Mouse (Mus musculus) MEL (cell line): ENCODE results near the gene Alox5ap. TPM values are rescaled to one million over a fixed set of nuclear protein-coding genes. Genes with fewer than 3 reads are reported as not detected.
A peak's percentile ranks its signal among the peaks of the same experiment; 100 is the strongest.

Experiments used
- DNase-seq: peaks from one replicate; pipeline ENCODE4 v3.0.0; 2011; ENCODE audit warnings: low read depth, low spot score
- H3K27ac ChIP-seq: 2 replicates; pipeline ENCODE4 v1.5.1; 2012; ENCODE audit warnings: low read depth, mild to moderate bottlenecking, control low read depth, low read length, moderate library complexity; ENCODE audit not compliant: control insufficient read depth
- H3K27me3 ChIP-seq, 2 experiments: fragments of 150-350 bp in 1 of 2; sonication (generic) in 1 of 2; 2 replicates each; pipeline ENCODE4 v1.6.1; 2012; ENCODE audit warnings: low read length in 2 of 2, mild to moderate bottlenecking in 2 of 2, improper control_type of control experiment in 1 of 2, moderate library complexity in 1 of 2; ENCODE audit not compliant: insufficient read depth in 2 of 2, control insufficient read depth in 1 of 2
- H3K36me3 ChIP-seq, 2 experiments: 2 replicates each; pipeline ENCODE4 v1.6.1; 2012 to 2014; ENCODE audit warnings: low read length in 2 of 2, improper control_type of control experiment in 1 of 2, inconsistent platforms in 1 of 2, mild to moderate bottlenecking in 1 of 2; ENCODE audit not compliant: insufficient read depth in 2 of 2, control insufficient read depth in 1 of 2
- H3K4me1 ChIP-seq, 2 experiments: fragments of 150-350 bp in 1 of 2; sonication (generic) in 1 of 2; 2 replicates each; pipeline ENCODE4 v1.6.1; 2012; ENCODE audit warnings: low read length in 2 of 2, improper control_type of control experiment in 1 of 2, mild to moderate bottlenecking in 1 of 2; ENCODE audit not compliant: insufficient read depth in 2 of 2, control insufficient read depth in 1 of 2
- H3K4me3 ChIP-seq, 2 experiments: fragments of 150-350 bp in 1 of 2; sonication (generic) in 1 of 2; 2 replicates each; pipeline ENCODE4 v1.5.1; 2012; ENCODE audit warnings: low read depth in 2 of 2, low read length in 2 of 2, mild to moderate bottlenecking in 2 of 2, moderate library complexity in 2 of 2, control low read depth in 1 of 2, improper control_type of control experiment in 1 of 2; ENCODE audit not compliant: control insufficient read depth in 1 of 2, insufficient read depth in 1 of 2
- H3K79me2 ChIP-seq: 2 replicates; pipeline ENCODE4 v1.6.1; 2012; ENCODE audit warnings: mild to moderate bottlenecking, low read length, moderate library complexity; ENCODE audit not compliant: control insufficient read depth, poor library complexity, insufficient read depth
- H3K9ac ChIP-seq: 2 replicates; pipeline ENCODE4 v1.6.1; 2012; ENCODE audit warnings: low read depth, mild to moderate bottlenecking, control low read depth, low read length, moderate library complexity; ENCODE audit not compliant: control insufficient read depth, poor library complexity, severe bottlenecking
- H3K9me3 ChIP-seq: fragments of 150-350 bp; sonication (generic); replicated peaks from 2 replicates; pipeline ENCODE4 v1.6.1; 2012; ENCODE audit warnings: mild to moderate bottlenecking, low read length, improper control_type of control experiment, moderate library complexity; ENCODE audit not compliant: insufficient read depth
- BHLHE40 ChIP-seq: IDR thresholded peaks from 2 replicates; pipeline ENCODE4 v1.6.1; 2012; ENCODE audit warnings: low read depth, mild to moderate bottlenecking, inconsistent platforms, low read length, improper control_type of control experiment, borderline replicate concordance
- CHD1 ChIP-seq: IDR thresholded peaks from 2 replicates; pipeline ENCODE4 v1.6.1; 2012; ENCODE audit warnings: low read depth, mild to moderate bottlenecking, inconsistent platforms, low read length, improper control_type of control experiment
- E2F4 ChIP-seq: IDR thresholded peaks from 2 replicates; pipeline ENCODE4 v1.6.1; 2011; ENCODE audit warnings: low read depth, low read length, improper control_type of control experiment, borderline replicate concordance
- ELF1 ChIP-seq: IDR thresholded peaks from 2 replicates; pipeline ENCODE4 v1.6.1; 2014; ENCODE audit warnings: low read depth, mild to moderate bottlenecking, inconsistent platforms, low read length, improper control_type of control experiment, moderate library complexity
- EP300 ChIP-seq, 2 experiments: IDR thresholded peaks; 2 replicates each; pipeline ENCODE4 v1.6.1; 2011; ENCODE audit warnings: improper control_type of control experiment in 2 of 2, low read length in 2 of 2, low read depth in 1 of 2, mild to moderate bottlenecking in 1 of 2
- GATA1 ChIP-seq: IDR thresholded peaks from 2 replicates; pipeline ENCODE4 v1.6.1; 2011; ENCODE audit warnings: low read depth, low read length, improper control_type of control experiment
- JUND ChIP-seq: IDR thresholded peaks from 2 replicates; pipeline ENCODE4 v1.6.1; 2011; ENCODE audit warnings: low read depth, mild to moderate bottlenecking, improper control_type of control experiment, low read length
- MAX ChIP-seq: IDR thresholded peaks from 2 replicates; pipeline ENCODE4 v1.6.1; 2011; ENCODE audit warnings: low read length, improper control_type of control experiment
- MAZ ChIP-seq: IDR thresholded peaks from 2 replicates; pipeline ENCODE4 v1.6.1; 2012; ENCODE audit warnings: low read depth, mild to moderate bottlenecking, inconsistent platforms, low read length, improper control_type of control experiment
- MEF2A ChIP-seq: IDR thresholded peaks from 2 replicates; pipeline ENCODE4 v1.6.1; 2014; ENCODE audit warnings: low read depth, mild to moderate bottlenecking, inconsistent platforms, low read length, improper control_type of control experiment; ENCODE audit not compliant: poor library complexity, insufficient replicate concordance, severe bottlenecking; ENCODE audit errors: extremely low read depth
- MYB ChIP-seq: IDR thresholded peaks from 2 replicates; pipeline ENCODE4 v1.6.1; 2011; ENCODE audit warnings: mild to moderate bottlenecking, low read depth, low read length, improper control_type of control experiment
- MYC ChIP-seq: IDR thresholded peaks from 2 replicates; pipeline ENCODE4 v1.6.1; 2011; ENCODE audit warnings: low read depth, mild to moderate bottlenecking, low read length, improper control_type of control experiment, moderate library complexity
- NELFE ChIP-seq: IDR thresholded peaks from 2 replicates; pipeline ENCODE4 v1.6.1; 2011; ENCODE audit warnings: low read depth, low read length, improper control_type of control experiment
- NRF1 ChIP-seq: IDR thresholded peaks from 2 replicates; pipeline ENCODE4 v1.6.1; 2014; ENCODE audit warnings: low read depth, mild to moderate bottlenecking, inconsistent platforms, low read length, improper control_type of control experiment, moderate library complexity; ENCODE audit not compliant: poor library complexity, insufficient read depth, severe bottlenecking
- POLR2AphosphoS2 ChIP-seq: IDR thresholded peaks from 2 replicates; pipeline ENCODE4 v1.6.1; 2011; ENCODE audit warnings: low read length, improper control_type of control experiment
- RAD21 ChIP-seq: IDR thresholded peaks from 2 replicates; pipeline ENCODE4 v1.6.1; 2011; ENCODE audit warnings: mild to moderate bottlenecking, low read depth, low read length, improper control_type of control experiment
- SIN3A ChIP-seq: IDR thresholded peaks from 2 replicates; pipeline ENCODE4 v1.6.1; 2012; ENCODE audit warnings: low read length, improper control_type of control experiment, inconsistent platforms
- TAL1 ChIP-seq: IDR thresholded peaks from 2 replicates; pipeline ENCODE4 v1.6.1; 2012; ENCODE audit warnings: mild to moderate bottlenecking, inconsistent platforms, low read length, moderate library complexity, mixed read lengths
- ZKSCAN1 ChIP-seq: IDR thresholded peaks from 2 replicates; pipeline ENCODE4 v1.6.1; 2012; ENCODE audit warnings: low read depth, mild to moderate bottlenecking, inconsistent platforms, low read length, improper control_type of control experiment, moderate library complexity
- ZNF384 ChIP-seq: IDR thresholded peaks from 2 replicates; pipeline ENCODE4 v1.6.1; 2012; ENCODE audit warnings: low read depth, mild to moderate bottlenecking, inconsistent platforms, low read length, improper control_type of control experiment
- polyA plus RNA-seq, 2 experiments: library from polyadenylated mRNA; stranded (reverse) in 1 of 2; unstranded in 1 of 2; fragments of >175 nt in 1 of 2; fragments of >200 nt in 1 of 2; gene quantifications; 2 replicates each; pipeline versions ENCODE4 v1.2.1 to v1.2.4; 2012; ENCODE audit warnings: low replicate concordance in 2 of 2, low read depth in 1 of 2; ENCODE audit not compliant: insufficient read length in 2 of 2, insufficient read depth in 1 of 2, missing spikeins in 1 of 2
- total RNA-seq: library from RNA; depleted of rRNA; stranded (reverse); fragments of 300-350 nt; gene quantifications from 2 replicates; pipeline ENCODE4 v1.2.3, GENCODE M21; 2012

Alox5ap gene
- total and polyA plus RNA-seq, 3 experiments, result 56.4 to 157 TPM; not detected in 1

DNA sequence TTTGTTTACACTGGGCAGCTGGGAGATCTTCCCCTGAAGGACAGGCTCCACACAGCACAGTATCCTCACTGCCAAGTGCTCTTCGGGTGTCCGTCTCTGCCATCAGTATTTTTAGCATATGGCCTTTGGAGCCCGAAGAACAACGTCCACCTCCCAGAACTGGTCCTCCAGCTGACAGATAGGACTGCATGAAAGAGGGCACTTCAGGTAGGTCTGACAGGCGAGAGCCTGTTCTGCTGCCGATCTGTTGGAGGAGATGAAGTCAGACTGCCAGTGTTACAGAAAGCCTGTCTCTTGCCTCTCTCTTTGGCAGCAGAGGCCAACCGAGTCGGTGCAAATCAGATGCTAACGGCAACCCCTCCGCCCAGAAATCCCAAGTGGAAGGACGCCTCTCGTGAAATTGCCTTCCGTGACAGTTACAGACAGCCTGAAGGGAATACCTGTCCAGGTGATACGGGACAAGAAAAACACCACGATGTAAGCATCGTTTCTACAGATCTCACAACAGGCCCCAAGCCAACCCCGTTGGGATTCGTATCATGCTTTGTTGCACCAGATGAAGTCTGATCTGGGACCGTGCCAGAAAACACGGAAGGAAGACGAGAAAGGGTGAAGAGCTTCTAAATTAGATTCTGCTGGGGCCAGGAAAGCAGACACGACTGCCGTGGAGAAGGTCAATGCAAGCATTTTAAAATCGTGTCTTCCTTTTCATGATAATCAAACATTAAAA, 27.2 kb upstream of the Alox5ap start:
- peaks cover 0 to 15% of the 10 kb centered on the region in 2 experiments; a peak in 2 of 4 replicates for H3K4me1 ChIP-seq
- H3K4me3 ChIP-seq, result no peak overlapping the region
- no peaks in the 10 kb centered on the region for H3K9me3 ChIP-seq
- H3K9ac ChIP-seq, result no peak overlapping the region
- no peaks in the 10 kb centered on the region for H3K79me2 ChIP-seq
- DNase-seq, result no peak
- H3K27ac ChIP-seq, result no peak overlapping the region
- H3K36me3 ChIP-seq, result no peaks in the 10 kb centered on the region
- H3K27me3 ChIP-seq, result no peaks in the 10 kb centered on the region
- TF ChIP-seq ZNF384 (no peak), BHLHE40 (no peak), POLR2AphosphoS2 (no peak), MAX (no peak), ELF1 (peak; percentile 40; the same call in 1 of the 2 replicates), NELFE (no peak)

DNA sequence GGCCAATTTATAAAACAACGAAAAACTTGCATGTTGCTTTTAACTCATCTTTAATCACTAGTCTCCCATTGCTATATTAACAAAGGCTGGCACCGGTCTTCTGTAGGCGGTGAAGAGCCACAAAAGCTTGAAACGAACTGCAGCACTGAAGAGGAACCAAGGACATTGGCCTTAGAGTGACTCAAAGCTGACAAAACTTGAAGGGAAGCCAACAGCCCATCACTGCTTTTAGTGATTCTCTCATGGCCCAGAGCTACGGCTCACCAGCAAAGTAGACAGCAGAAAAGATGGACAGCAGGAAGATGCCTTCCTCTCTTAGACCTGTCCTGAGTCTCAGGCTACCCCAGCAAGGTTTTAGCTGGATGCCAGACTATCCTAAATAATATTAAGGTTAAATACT, 22.1 kb upstream of the Alox5ap start:
- no peak for TF ChIP-seq EP300 (IDR thresholded peaks at IDR 0.05; ENCODE audit: low read depth in 1 of 2, low read length in 2 of 2)
- TF ChIP-seq SIN3A, result no peak
- TF ChIP-seq RAD21, result no peak
- no peak for TF ChIP-seq ZNF384
- Histone ChIP-seq H3K79me2 (no peaks in the 10 kb centered on the region; the same call in 1 of the 2 replicates), H3K27ac (no peak overlapping the region), H3K4me1 (peaks cover 3 to 24% of the 10 kb centered on the region in 2 experiments; a peak in 3 of 4 replicates), H3K9ac (no peak overlapping the region), H3K36me3 (peaks cover 0 to 8% of the 10 kb centered on the region in 2 experiments; a peak in 2 of 4 replicates), H3K4me3 (no peak overlapping the region), H3K9me3 (no peaks in the 10 kb centered on the region), H3K27me3 (no peaks in the 10 kb centered on the region)
- DNase-seq, result no peak

DNA sequence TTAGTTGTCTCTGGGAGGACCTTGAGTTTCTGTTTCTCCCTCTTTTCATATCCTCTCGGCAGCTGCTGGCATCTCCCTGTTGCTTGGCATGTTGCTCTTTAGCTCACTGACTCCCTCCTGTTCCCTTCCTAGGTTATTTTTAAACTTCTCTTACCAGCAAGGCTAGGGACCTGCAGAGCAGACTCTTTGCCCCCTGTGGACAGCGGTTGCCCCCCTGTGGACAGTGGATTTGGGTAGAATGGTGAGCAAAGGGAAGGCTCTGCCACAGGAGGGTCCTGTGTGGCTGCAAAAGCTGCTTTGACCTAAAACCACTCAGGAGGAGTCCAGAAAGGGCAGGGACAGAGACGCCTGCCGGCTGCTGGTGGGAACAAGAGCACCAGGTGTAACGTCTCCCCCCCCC, 21.5 kb upstream of the Alox5ap start:
- Histone ChIP-seq H3K4me3 (no peak overlapping the region), H3K79me2 (no peaks in the 10 kb centered on the region; the same call in 1 of the 2 replicates), H3K4me1 (peaks cover 3 to 21% of the 10 kb centered on the region in 2 experiments; a peak in 3 of 4 replicates), H3K27me3 (no peaks in the 10 kb centered on the region), H3K9ac (no peak overlapping the region), H3K9me3 (no peaks in the 10 kb centered on the region), H3K36me3 (peaks cover 0 to 8% of the 10 kb centered on the region in 2 experiments; a peak in 2 of 4 replicates), H3K27ac (no peak overlapping the region)
- no peak for TF ChIP-seq NRF1
- no peak for TF ChIP-seq MEF2A
- no peak for TF ChIP-seq MYB
- TF ChIP-seq ZKSCAN1, result no peak
- TF ChIP-seq CHD1, result no peak
- TF ChIP-seq SIN3A, result no peak
- no peak for TF ChIP-seq TAL1
- no peak for TF ChIP-seq EP300 (IDR thresholded peaks at IDR 0.05; ENCODE audit: low read depth in 1 of 2, low read length in 2 of 2)
- no peak for TF ChIP-seq BHLHE40
- TF ChIP-seq NELFE, result no peak
- TF ChIP-seq E2F4, result no peak
- TF ChIP-seq GATA1, result no peak
- TF ChIP-seq JUND, result no peak
- TF ChIP-seq MYC, result no peak
- TF ChIP-seq MAZ, result no peak
- no peak for TF ChIP-seq ZNF384
- DNase-seq, result no peak
